Mouse (Mus musculus) liver, embryonic 16.5 days (tissue): ENCODE data around the gene Nudt21. TPM values are rescaled to one million over a fixed set of nuclear protein-coding genes. Genes with fewer than 3 reads are reported as not detected.
A peak's percentile ranks its signal among the peaks of the same experiment; 100 is the strongest.

Experiments
- ATAC-seq: fragments of 200-750 bp; cut with Nextera tagmentation; 2 replicates; pipeline ENCODE4 v1.8.0; 2017; ENCODE audit warnings: low read depth, mild to moderate bottlenecking, moderate number of reproducible peaks, moderate library complexity
- H3K27ac ChIP-seq: fragments of 300-500 bp; sonication (generic); 2 replicates; pipeline ENCODE4 v1.5.1; 2014; ENCODE audit warnings: mild to moderate bottlenecking, low read length
- H3K27me3 ChIP-seq: fragments of 300-500 bp; sonication (generic); 2 replicates; pipeline ENCODE4 v1.6.1; 2014; ENCODE audit warnings: low read depth, low read length, mixed read lengths; ENCODE audit not compliant: control insufficient read depth, insufficient read depth
- H3K36me3 ChIP-seq: fragments of 300-500 bp; sonication (generic); 2 replicates; pipeline ENCODE4 v1.6.1; 2014; ENCODE audit warnings: mild to moderate bottlenecking; ENCODE audit not compliant: control insufficient read depth, insufficient read depth
- H3K4me1 ChIP-seq: fragments of 300-500 bp; sonication (generic); 2 replicates; pipeline ENCODE4 v1.6.1; 2014; ENCODE audit warnings: low read depth, low read length, mixed read lengths; ENCODE audit not compliant: control insufficient read depth
- H3K4me2 ChIP-seq: fragments of 300-500 bp; sonication (generic); 2 replicates; pipeline ENCODE4 v1.6.1; 2014; ENCODE audit warnings: low read depth, low read length, mixed read lengths
- H3K4me3 ChIP-seq: fragments of 300-500 bp; sonication (generic); 2 replicates; pipeline ENCODE4 v1.5.1; 2014; ENCODE audit warnings: low read depth, mild to moderate bottlenecking, low read length
- H3K9ac ChIP-seq: fragments of 300-500 bp; sonication (generic); 2 replicates; pipeline ENCODE4 v1.6.1; 2014; ENCODE audit warnings: low read depth, low read length
- H3K9me3 ChIP-seq: fragments of 300-500 bp; sonication (generic); replicated peaks from 2 replicates; pipeline ENCODE4 v1.6.1; 2016; ENCODE audit warnings: low read length; ENCODE audit not compliant: control insufficient read depth
- WGBS: fragments of 180-500 bp; shearing (Covaris S2); extraction: QIAGEN DNeasy Blood & Tissue Kit; methylation state at CpG from one replicate; pipeline ENCODE4 v1.1.7; 2014; ENCODE audit not compliant: insufficient replicate concordance; 5-methylcytosine and 5-hydroxymethylcytosine counted together
- polyA plus RNA-seq: library from polyadenylated mRNA; unstranded; fragments of >200 nt; fragmentation: Nextera tagmentation; extraction: Ambion mirVana; gene quantifications from 2 replicates; pipeline ENCODE4 v1.2.1, GENCODE M21; 2015

Nudt21 gene
- polyA plus RNA-seq, 1 experiment from 2014 or later = 73.7 TPM

DNA sequence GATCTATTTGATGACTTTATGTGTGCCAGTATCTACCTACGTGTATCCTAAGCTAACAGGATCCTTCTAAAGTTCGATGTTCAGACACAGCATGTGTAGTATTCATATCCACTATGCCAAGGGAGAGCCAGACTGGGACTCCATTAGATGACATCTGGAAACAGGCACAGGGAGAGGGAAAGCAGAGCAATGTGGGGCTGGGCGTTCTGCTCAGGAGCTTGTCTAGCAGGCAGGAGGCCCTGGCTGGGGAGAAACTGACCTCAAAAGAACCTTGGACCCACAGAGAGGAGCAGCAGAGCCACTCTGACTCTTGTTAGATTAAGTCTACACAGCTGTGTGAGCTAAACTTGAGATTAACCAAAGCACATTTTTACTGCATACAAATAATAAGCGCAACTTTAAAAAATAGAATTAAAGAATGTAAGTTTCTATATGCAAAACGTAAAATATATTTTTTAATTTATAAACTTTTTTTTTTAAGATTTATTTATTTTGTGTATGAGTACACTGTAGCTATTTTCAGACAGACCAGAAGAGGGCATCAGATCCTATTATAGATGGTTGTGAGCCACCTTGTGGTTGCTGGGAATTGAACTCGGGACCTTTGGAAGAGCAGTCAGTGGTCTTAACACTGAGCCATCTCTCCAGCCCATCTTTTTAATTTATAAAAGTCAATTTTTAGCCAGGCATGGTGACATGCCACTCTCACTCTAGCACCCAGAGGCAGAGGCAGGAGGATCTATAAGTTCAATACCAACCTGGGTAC lies 60.2 kb downstream of the Nudt21 start:
- H3K4me3 ChIP-seq = no peak overlapping the region
- WGBS = 82% methylated on average over 6 of the region's 6 CpGs
- ATAC-seq = no peak
- no peaks in the 10 kb centered on the region for H3K9me3 ChIP-seq
- H3K27ac ChIP-seq = no peak overlapping the region
- H3K36me3 ChIP-seq = peaks cover 82% of the 10 kb centered on the region
- no peak overlapping the region for H3K4me2 ChIP-seq
- no peak overlapping the region for H3K9ac ChIP-seq
- no peaks in the 10 kb centered on the region for H3K27me3 ChIP-seq
- H3K4me1 ChIP-seq = no peaks in the 10 kb centered on the region; the same call in 1 of the 2 replicates

DNA sequence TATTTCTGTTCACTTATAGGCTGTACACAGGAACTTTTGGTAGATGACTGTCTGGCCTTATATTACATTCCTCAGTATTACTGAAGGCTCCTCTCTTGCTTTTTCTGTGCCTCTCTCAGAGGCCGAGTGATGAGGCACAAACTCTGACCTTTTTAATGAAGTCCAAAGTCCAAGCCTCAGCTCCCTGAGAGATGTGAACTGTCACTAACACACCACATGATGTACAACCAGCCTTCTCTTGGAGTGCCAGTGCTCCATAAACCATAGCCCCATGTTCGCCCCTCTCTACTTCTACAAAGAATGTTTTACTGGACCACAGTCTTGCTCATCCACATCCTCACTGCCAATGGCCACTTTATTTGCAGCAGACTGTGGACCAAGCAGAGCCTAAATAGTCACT lies 61.5 kb downstream of the Nudt21 start:
- no peak overlapping the region for H3K4me3 ChIP-seq
- H3K36me3 ChIP-seq = peaks cover 75% of the 10 kb centered on the region
- no peaks in the 10 kb centered on the region for H3K27me3 ChIP-seq
- H3K4me2 ChIP-seq = no peak overlapping the region
- WGBS = 77% methylated on average over 2 of the region's 2 CpGs
- ATAC-seq = no peak
- H3K9me3 ChIP-seq = no peaks in the 10 kb centered on the region
- H3K27ac ChIP-seq = peak overlapping the region; percentile 44
- H3K9ac ChIP-seq = no peak overlapping the region
- H3K4me1 ChIP-seq = no peaks in the 10 kb centered on the region; the same call in 1 of the 2 replicates

GRCm38 (mm10) chr8:93974602-93975186 lies 62.1 kb downstream of the Nudt21 start:
- no peak overlapping the region for H3K4me3 ChIP-seq
- no peak overlapping the region for H3K9ac ChIP-seq
- H3K9me3 ChIP-seq = no peaks in the 10 kb centered on the region
- peaks cover 70% of the 10 kb centered on the region for H3K36me3 ChIP-seq
- WGBS = 85% methylated on average over 11 of the region's 11 CpGs
- peak overlapping the region; percentile 68 for H3K27ac ChIP-seq
- H3K4me2 ChIP-seq = no peak overlapping the region
- peak; percentile 83 for ATAC-seq
- H3K27me3 ChIP-seq = no peaks in the 10 kb centered on the region
- no peaks in the 10 kb centered on the region; the same call in 1 of the 2 replicates for H3K4me1 ChIP-seq

GRCm38 (mm10) chr8:93973831-93974375 lies 62.9 kb downstream of the Nudt21 start:
- WGBS = 89% methylated on average over 13 of the region's 13 CpGs
- no peaks in the 10 kb centered on the region for H3K9me3 ChIP-seq
- H3K4me1 ChIP-seq = no peaks in the 10 kb centered on the region; the same call in 1 of the 2 replicates
- no peak overlapping the region for H3K9ac ChIP-seq
- H3K27me3 ChIP-seq = no peaks in the 10 kb centered on the region
- H3K27ac ChIP-seq = 0 out of 2 replicates have a peak overlapping the region, but pooled peaks have one; percentile 21
- no peak for ATAC-seq
- no peak overlapping the region for H3K4me2 ChIP-seq
- no peak overlapping the region for H3K4me3 ChIP-seq
- peaks cover 62% of the 10 kb centered on the region for H3K36me3 ChIP-seq

GRCm38 (mm10) chr8:93972971-93973734 lies 63.7 kb downstream of the Nudt21 start:
- Histone ChIP-seq H3K4me1 (peaks cover 3% of the 10 kb centered on the region; the same call in 1 of the 2 replicates), H3K9me3 (no peaks in the 10 kb centered on the region), H3K4me2 (no peak overlapping the region), H3K27ac (no peak overlapping the region), H3K4me3 (no peak overlapping the region), H3K27me3 (no peaks in the 10 kb centered on the region), H3K36me3 (peaks cover 61% of the 10 kb centered on the region), H3K9ac (no peak overlapping the region)
- WGBS = 89% methylated on average over 14 of the region's 14 CpGs
- ATAC-seq = no peak

DNA sequence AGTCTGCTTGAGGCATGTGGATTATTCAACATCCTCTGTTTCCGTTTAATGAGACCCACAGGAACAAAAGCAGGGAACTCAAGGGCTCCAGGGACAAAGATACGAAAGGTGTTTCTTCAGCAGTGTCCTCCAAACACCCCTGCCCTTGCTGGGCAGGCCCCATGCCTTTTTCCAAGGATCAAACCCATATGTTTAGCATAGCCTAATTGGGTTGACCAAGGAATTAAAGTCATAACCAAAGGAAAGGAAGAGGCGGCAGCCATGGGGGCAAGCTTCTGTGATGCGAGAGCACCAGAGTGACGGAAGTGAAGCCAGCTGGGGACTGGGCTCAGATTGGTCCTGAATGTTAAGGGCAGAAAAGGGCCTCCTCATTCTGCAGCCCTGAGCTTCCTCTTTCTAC lies 64.6 kb downstream of the Nudt21 start:
- Histone ChIP-seq H3K9me3 (no peaks in the 10 kb centered on the region), H3K27ac (no peak overlapping the region), H3K9ac (no peak overlapping the region), H3K36me3 (peaks cover 52% of the 10 kb centered on the region), H3K4me3 (no peak overlapping the region), H3K27me3 (no peaks in the 10 kb centered on the region), H3K4me2 (no peak overlapping the region), H3K4me1 (peaks cover 3% of the 10 kb centered on the region; the same call in 1 of the 2 replicates)
- no peak for ATAC-seq
- WGBS = 91% methylated on average over 5 of the region's 5 CpGs

DNA sequence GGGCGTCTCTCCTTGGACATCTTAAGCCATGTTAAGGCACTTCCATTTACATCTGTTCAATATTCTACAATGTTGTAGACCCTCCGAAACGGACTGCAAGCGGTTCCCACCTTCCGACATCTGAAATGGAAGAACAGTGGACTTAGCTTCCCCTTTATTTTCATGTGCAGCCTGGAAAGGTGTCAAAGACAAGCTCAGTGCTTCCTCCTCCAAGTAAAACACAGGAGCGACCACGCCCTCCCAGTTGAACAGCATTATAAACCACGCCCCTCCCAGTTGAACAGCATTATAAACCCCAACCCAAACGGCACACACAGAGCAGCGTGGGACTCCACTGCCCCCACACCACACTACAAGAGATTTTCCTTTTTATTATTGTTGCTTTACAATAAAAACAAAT lies 65.4 kb downstream of the Nudt21 start:
- Histone ChIP-seq H3K4me2 (no peak overlapping the region), H3K4me3 (no peak overlapping the region), H3K4me1 (peaks cover 3% of the 10 kb centered on the region; the same call in 1 of the 2 replicates), H3K9me3 (no peaks in the 10 kb centered on the region), H3K9ac (no peak overlapping the region), H3K27me3 (no peaks in the 10 kb centered on the region), H3K36me3 (peaks cover 47% of the 10 kb centered on the region), H3K27ac (no peak overlapping the region)
- 83% methylated on average over 10 of the region's 10 CpGs for WGBS
- ATAC-seq = no peak

GRCm38 (mm10) chr8:93969626-93970340 lies 67.0 kb downstream of the Nudt21 start:
- Histone ChIP-seq H3K4me3 (no peak overlapping the region), H3K4me1 (peaks cover 3% of the 10 kb centered on the region; the same call in 1 of the 2 replicates), H3K9ac (no peak overlapping the region), H3K36me3 (peaks cover 33% of the 10 kb centered on the region), H3K4me2 (no peak overlapping the region), H3K27ac (no peak overlapping the region), H3K27me3 (no peaks in the 10 kb centered on the region), H3K9me3 (no peaks in the 10 kb centered on the region)
- WGBS = 72% methylated on average over 7 of the region's 7 CpGs
- ATAC-seq = no peak
